Mouse (Mus musculus) lung, postnatal 0 days (tissue): Measurements from ENCODE around the gene Batf.

Source experiments
- CTCF ChIP-seq: IDR thresholded peaks from 2 replicates; pipeline ENCODE4 v1.5.1; 2016; ENCODE audit warnings: antibody characterized with exemption, mild to moderate bottlenecking
- EP300 ChIP-seq: IDR thresholded peaks from 2 replicates; pipeline ENCODE4 v1.6.1; 2016; ENCODE audit warnings: antibody characterized with exemption, mild to moderate bottlenecking, control low read depth

GRCm38 (mm10) chr12:85725306-85725705 is 38.8 kb downstream of the Batf start:
- TF ChIP-seq CTCF = no peak
- TF ChIP-seq EP300 = no peak
